Mouse (Mus musculus) lung, embryonic 15.5 days (tissue): ENCODE measurements around the gene Cops7b. TPM values are rescaled to one million over a fixed set of nuclear protein-coding genes. Genes with fewer than 3 reads are reported as not detected.
"Not testable (repeated sequence)": the region's sequence is repeated elsewhere in the genome, so short reads cannot be mapped to it uniquely, and the experiment has no call there.

ENCODE experiments used
- ATAC-seq: fragments of 200-750 bp; cut with Nextera tagmentation; 2 replicates; pipeline ENCODE4 v1.8.0; 2017; ENCODE audit warnings: moderate number of reproducible peaks, borderline replicate concordance; ENCODE audit not compliant: low FRiP score, low TSS enrichment; ENCODE audit errors: extremely low read depth
- H3K27ac ChIP-seq: fragments of 300-500 bp; sonication (generic); 2 replicates; pipeline ENCODE4 v1.5.1; 2015; ENCODE audit warnings: moderate library complexity, mild to moderate bottlenecking, inconsistent platforms
- H3K27me3 ChIP-seq: fragments of 300-500 bp; sonication (generic); 2 replicates; pipeline ENCODE4 v1.6.1; 2015; ENCODE audit warnings: inconsistent platforms
- H3K36me3 ChIP-seq: fragments of 300-500 bp; sonication (generic); 2 replicates; pipeline ENCODE4 v1.6.1; 2015; ENCODE audit warnings: inconsistent platforms
- H3K4me1 ChIP-seq: fragments of 300-500 bp; sonication (generic); 2 replicates; pipeline ENCODE4 v1.6.1; 2015; ENCODE audit warnings: inconsistent platforms
- H3K4me2 ChIP-seq: fragments of 300-500 bp; sonication (generic); 2 replicates; pipeline ENCODE4 v1.6.1; 2015; ENCODE audit warnings: inconsistent platforms, mild to moderate bottlenecking, moderate library complexity
- H3K4me3 ChIP-seq: fragments of 300-500 bp; sonication (generic); 2 replicates; pipeline ENCODE4 v1.5.1; 2015; ENCODE audit warnings: mild to moderate bottlenecking, inconsistent platforms
- H3K9ac ChIP-seq: fragments of 300-500 bp; sonication (generic); 2 replicates; pipeline ENCODE4 v1.6.1; 2015; ENCODE audit warnings: inconsistent platforms
- H3K9me3 ChIP-seq: fragments of 300-500 bp; sonication (generic); 2 replicates; pipeline ENCODE4 v1.6.1; 2016; ENCODE audit warnings: inconsistent platforms
- WGBS: fragments of 180-500 bp; shearing (Covaris S2); methylation state at CpG from one replicate; pipeline ENCODE4 v1.1.7; 2015; 5-methylcytosine and 5-hydroxymethylcytosine counted together
- polyA plus RNA-seq: library from polyadenylated mRNA; unstranded; fragments of >200 nt; fragmentation: Nextera tagmentation; extraction: Ambion mirVana; gene quantifications from 2 replicates; pipeline ENCODE4 v1.2.1, GENCODE M21; 2015

Gene Cops7b
- 36.0 and 37.8 TPM in 2 replicates for polyA plus RNA-seq

DNA sequence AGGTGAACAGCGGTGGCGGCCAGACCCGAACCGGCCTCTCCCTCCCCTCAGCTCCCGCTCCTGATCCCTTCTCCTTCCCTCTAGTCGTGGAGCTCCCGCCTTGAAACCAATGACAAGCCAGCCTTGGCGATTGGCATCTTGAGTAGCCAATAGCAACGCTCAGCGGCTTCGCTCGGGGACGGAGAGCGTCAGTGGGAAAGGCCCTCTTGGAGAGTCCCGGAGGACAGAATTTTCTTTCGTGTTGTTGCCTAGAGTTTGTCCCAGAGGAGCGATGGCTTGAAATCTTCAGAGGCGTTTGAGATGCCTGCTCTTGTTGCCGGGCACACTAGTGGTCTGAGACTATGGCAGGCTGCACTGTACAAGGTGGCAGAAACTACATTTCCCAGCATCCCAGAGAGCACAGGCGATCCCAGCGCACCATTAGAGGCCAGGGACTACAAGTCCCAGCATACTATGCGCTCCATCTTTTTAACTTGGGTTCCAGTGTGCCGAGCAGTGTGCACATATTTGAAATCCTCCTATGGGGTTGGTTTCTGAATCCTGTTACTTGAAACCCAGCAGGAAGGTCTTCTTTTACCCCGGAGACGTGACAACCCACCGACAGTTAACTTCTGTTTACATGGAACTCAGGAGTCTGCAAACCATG, at the start of gene Cops7b, which contains the start of gene Pde6d:
TSS of gene Cops7b (plus strand) at position 454 of the 646 bp plus-strand sequence.
TSS of gene Pde6d (minus strand) at position 179 of the 646 bp plus-strand sequence.
- H3K4me1 ChIP-seq = peaks cover 19% of the 10 kb centered on the region
- no peaks in the 10 kb centered on the region for H3K27me3 ChIP-seq
- no peaks in the 10 kb centered on the region for H3K36me3 ChIP-seq
- peak within 1 kb of the TSS; percentile 81 for H3K4me2 ChIP-seq
- H3K9ac ChIP-seq = peak within 1 kb of the TSS; percentile 91
- ATAC-seq = peak; percentile 97
- H3K9me3 ChIP-seq = no peaks in the 10 kb centered on the region
- peak within 1 kb of the TSS; percentile 65 for H3K27ac ChIP-seq
- peak within 1 kb of the TSS; percentile 86 for H3K4me3 ChIP-seq
- under 1% methylated on average over 26 of the region's 26 CpGs for WGBS

DNA sequence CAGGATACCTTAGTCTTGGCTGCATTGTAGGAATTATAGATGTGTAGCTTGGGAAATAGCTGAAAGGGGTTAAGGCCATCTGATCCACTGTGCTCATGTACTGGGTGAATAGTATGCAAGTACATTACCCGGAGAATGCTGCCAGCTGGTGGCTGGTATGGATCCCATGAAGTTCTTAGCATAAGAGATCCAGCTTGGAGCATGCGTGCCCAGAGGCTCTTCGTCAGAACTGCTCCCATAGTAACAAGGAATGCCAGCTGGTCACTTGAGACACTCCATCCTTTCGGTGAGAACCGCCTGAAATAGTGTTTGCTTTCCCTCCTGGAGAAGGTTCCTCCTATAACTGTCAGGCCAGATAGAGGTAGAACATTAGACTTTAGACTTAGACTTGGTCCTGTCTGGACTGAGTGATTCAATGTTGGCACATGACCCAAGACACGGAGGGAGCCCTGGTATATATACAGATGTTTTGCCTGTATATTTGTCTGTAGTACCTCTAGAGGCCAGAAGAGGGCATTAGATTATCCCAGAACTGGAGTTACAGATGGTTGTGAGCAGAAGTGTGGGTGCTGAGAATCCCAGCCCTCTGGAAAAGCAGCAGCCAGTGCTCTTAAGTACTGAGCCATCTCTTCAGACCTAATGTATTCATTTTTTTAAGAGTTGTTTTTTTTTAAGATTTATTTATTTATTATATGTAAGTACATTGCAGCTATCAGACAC, 49.1 kb upstream of the Cops7b start:
- ATAC-seq = no peak
- H3K27ac ChIP-seq = peak overlapping the region; percentile 21; the same call in 1 of the 2 replicates
- 69% methylated on average over 6 of the region's 6 CpGs for WGBS

DNA sequence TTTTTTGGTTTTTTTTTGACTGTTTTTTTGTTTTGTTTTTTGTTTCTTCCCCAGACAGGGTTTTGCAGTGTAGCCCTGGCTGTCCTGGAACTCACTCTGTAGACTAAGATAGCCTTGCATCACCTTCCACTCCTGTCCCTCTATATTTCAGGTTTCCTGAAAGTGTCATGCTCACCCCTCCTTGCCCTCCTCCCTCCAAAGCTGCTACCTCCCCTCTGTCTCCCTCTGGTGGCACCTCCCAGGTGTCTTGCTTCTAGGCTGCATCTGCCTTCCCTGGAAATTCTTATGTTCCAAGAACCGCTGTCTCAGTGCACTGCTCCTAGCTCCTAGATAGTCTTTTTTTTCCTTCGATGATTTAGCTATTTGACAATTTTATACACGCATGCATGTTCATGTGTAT, 44.3 kb upstream of the Cops7b start:
- no peak overlapping the region for H3K9ac ChIP-seq
- H3K27me3 ChIP-seq = no peaks in the 10 kb centered on the region
- ATAC-seq = no peak
- no peak overlapping the region for H3K4me3 ChIP-seq
- no peak overlapping the region for H3K4me2 ChIP-seq
- peaks cover 17% of the 10 kb centered on the region; the same call in 1 of the 2 replicates for H3K36me3 ChIP-seq
- H3K27ac ChIP-seq = no peak overlapping the region
- H3K4me1 ChIP-seq = no peaks in the 10 kb centered on the region
- WGBS = 62% methylated on average over 3 of the region's 3 CpGs
- no peaks in the 10 kb centered on the region for H3K9me3 ChIP-seq

More for the DNA sequence above, 49.1 kb upstream of the Cops7b start:
- Histone ChIP-seq H3K27me3 (no peaks in the 10 kb centered on the region), H3K36me3 (peaks cover 26% of the 10 kb centered on the region), H3K4me3 (no peak overlapping the region), H3K9ac (no peak overlapping the region), H3K4me2 (no peak overlapping the region), H3K9me3 (no peaks in the 10 kb centered on the region), H3K4me1 (peaks cover 33% of the 10 kb centered on the region)

DNA sequence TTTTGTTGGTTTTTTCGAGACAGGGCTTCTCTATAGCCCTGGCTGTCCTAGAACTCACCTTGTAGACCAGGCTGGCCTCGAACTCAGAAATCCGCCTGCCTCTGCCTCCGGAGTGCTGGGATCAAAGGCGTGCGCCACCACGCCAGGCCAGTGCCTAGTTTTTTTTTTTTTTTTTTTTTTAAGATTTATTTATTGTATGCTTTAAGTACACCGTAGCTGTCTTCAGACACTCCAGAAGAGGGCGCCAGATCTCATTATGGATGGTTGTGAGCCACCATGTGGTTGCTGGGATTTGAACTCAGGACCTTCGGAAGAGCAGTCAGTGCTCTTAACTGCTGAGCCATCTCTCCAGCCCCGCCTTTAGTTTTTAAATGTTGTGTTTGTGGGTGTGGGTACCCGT, 43.1 kb upstream of the Cops7b start:
- H3K4me1 ChIP-seq, H3K4me3 ChIP-seq, ATAC-seq, H3K27ac ChIP-seq, H3K9me3 ChIP-seq, H3K9ac ChIP-seq, H3K27me3 ChIP-seq, H3K4me2 ChIP-seq: not testable (repeated sequence)
- 83% methylated on average over 12 of the region's 12 CpGs for WGBS
- peaks cover 28% of the 10 kb centered on the region; the same call in 1 of the 2 replicates for H3K36me3 ChIP-seq

DNA sequence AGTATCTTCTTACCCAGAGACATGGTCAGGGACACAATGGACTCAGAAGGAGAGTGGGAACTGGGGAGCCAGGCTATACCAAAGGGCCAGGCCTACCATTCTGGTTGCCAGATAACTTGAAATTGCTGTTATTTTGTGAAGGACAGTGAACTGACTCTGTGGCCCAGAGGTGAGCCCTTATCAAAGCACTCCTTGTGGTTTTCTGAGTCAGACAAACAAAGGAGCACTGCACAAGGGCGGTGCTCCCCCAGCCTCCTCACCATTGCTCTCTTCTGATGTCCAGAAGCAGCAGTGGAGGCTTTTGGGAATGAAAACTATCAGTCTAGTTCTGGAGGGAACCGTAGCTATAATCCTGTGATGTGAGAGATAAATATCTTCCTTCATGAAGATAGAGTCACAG, 40.1 kb upstream of the Cops7b start:
- H3K9ac ChIP-seq = no peak overlapping the region
- no peak overlapping the region for H3K27ac ChIP-seq
- ATAC-seq = no peak
- H3K27me3 ChIP-seq = no peaks in the 10 kb centered on the region
- H3K4me1 ChIP-seq = no peaks in the 10 kb centered on the region
- H3K4me2 ChIP-seq = no peak overlapping the region
- no peaks in the 10 kb centered on the region for H3K9me3 ChIP-seq
- WGBS = 85% methylated on average over 2 of the region's 2 CpGs
- peaks cover 40% of the 10 kb centered on the region for H3K36me3 ChIP-seq
- no peak overlapping the region for H3K4me3 ChIP-seq

GRCm38 (mm10) chr1:86546797-86547196, 35.9 kb upstream of the Cops7b start:
- no peak for ATAC-seq
- Histone ChIP-seq H3K27me3 (no peaks in the 10 kb centered on the region), H3K4me2 (no peak overlapping the region), H3K36me3 (peaks cover 42% of the 10 kb centered on the region), H3K4me3 (no peak overlapping the region), H3K4me1 (no peaks in the 10 kb centered on the region), H3K9me3 (no peaks in the 10 kb centered on the region), H3K27ac (no peak overlapping the region), H3K9ac (no peak overlapping the region)
- WGBS = 60% methylated on average over 3 of the region's 3 CpGs

- 64% methylated on average over 4 of the region's 4 CpGs for WGBS
Observed at GRCm38 (mm10) chr1:86551299-86551698, 31.4 kb upstream of the Cops7b start.

GRCm38 (mm10) chr1:86551877-86552276, 30.8 kb upstream of the Cops7b start:
- H3K27ac ChIP-seq = no peak overlapping the region
- H3K4me2 ChIP-seq = no peak overlapping the region
- 0 out of 2 replicates have a peak, but pooled peaks cover 4% of the 10 kb centered on the region for H3K36me3 ChIP-seq
- no peaks in the 10 kb centered on the region for H3K9me3 ChIP-seq
- ATAC-seq = no peak
- H3K4me3 ChIP-seq = no peak overlapping the region
- WGBS = 40% methylated on average over 2 of the region's 2 CpGs
- H3K27me3 ChIP-seq = no peaks in the 10 kb centered on the region
- no peaks in the 10 kb centered on the region for H3K4me1 ChIP-seq
- no peak overlapping the region for H3K9ac ChIP-seq

More at GRCm38 (mm10) chr1:86551299-86551698, 31.4 kb upstream of the Cops7b start:
- peaks cover 4% of the 10 kb centered on the region; the same call in 1 of the 2 replicates for H3K36me3 ChIP-seq
- no peaks in the 10 kb centered on the region for H3K9me3 ChIP-seq
- H3K27ac ChIP-seq = no peak overlapping the region
- H3K4me3 ChIP-seq = no peak overlapping the region
- ATAC-seq = no peak
- H3K27me3 ChIP-seq = no peaks in the 10 kb centered on the region
- no peak overlapping the region for H3K4me2 ChIP-seq
- H3K9ac ChIP-seq = no peak overlapping the region
- H3K4me1 ChIP-seq = no peaks in the 10 kb centered on the region

DNA sequence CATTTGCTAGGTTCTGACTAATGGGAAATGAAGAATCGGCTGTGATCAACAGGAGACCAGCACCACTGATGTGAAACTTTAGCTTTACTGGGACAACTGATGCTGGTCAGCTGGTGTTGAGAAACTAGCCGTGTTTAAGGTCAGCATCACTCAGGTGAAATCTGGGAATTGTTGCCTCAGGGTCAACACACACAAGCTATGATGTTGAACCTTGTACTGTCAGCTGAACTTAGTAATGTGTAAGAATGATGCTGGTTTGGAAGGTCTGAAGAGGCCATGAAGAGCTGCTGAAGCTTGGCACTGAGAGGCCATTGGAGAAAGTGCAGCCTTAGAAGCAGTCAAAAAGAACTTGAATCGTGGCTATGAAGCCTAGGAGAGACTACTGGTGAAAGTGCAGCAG, 27.0 kb upstream of the Cops7b start:
- 77% methylated on average over 3 of the region's 3 CpGs for WGBS
- Histone ChIP-seq H3K36me3 (0 out of 2 replicates have a peak, but pooled peaks cover 4% of the 10 kb centered on the region), H3K4me3 (no peak overlapping the region), H3K4me1 (no peaks in the 10 kb centered on the region), H3K27me3 (no peaks in the 10 kb centered on the region), H3K9ac (no peak overlapping the region), H3K4me2 (no peak overlapping the region), H3K9me3 (no peaks in the 10 kb centered on the region), H3K27ac (no peak overlapping the region)
- no peak for ATAC-seq

DNA sequence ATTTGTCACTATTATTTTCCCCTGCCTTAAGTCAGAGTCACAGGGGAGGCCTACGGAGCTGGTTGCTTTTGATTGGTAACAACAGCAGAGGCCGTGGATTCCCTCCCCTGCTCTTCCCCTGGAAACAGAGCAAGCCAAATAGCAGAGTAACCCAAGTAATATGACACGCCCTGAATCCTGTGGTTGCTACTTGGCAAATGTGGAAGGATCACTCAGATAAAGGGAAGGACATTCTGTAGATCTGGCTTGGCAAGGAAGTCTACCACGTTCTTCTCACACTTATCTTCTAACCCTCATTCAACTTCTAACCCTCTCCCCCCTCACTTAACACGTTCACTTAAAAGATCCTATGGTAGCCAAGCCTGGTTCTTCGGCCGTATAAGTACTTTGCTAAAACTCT, 24.8 kb upstream of the Cops7b start:
- Histone ChIP-seq H3K36me3 (peaks cover 12% of the 10 kb centered on the region), H3K27ac (no peak overlapping the region), H3K9me3 (no peaks in the 10 kb centered on the region), H3K4me2 (no peak overlapping the region), H3K4me1 (no peaks in the 10 kb centered on the region), H3K27me3 (no peaks in the 10 kb centered on the region), H3K4me3 (no peak overlapping the region), H3K9ac (no peak overlapping the region)
- no peak for ATAC-seq
- 57% methylated on average over 7 of the region's 7 CpGs for WGBS

DNA sequence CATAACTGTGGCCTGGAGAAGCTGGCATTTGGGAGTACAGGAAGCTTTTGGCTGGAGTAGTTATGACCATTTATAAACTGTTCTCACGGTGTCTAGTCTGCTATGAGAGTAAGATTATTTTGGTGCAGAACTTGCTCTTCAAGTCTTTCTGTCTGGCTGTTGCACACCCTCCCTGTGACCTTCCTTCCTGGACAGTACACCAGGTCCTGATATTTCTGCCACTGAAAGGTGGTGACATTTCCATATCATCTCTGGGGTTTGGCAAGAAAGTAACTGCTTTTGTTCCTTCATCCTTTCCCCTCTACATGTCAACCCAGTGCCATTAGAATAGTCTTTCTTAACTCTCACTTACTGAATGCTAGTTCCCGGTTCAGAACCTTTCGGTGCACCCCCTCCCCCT, 23.5 kb upstream of the Cops7b start:
- H3K4me1 ChIP-seq = no peaks in the 10 kb centered on the region
- no peak for ATAC-seq
- no peaks in the 10 kb centered on the region for H3K9me3 ChIP-seq
- H3K27ac ChIP-seq = no peak overlapping the region
- peaks cover 17% of the 10 kb centered on the region for H3K36me3 ChIP-seq
- WGBS = 90% methylated on average over 3 of the region's 3 CpGs
- no peak overlapping the region for H3K4me2 ChIP-seq
- no peak overlapping the region for H3K4me3 ChIP-seq
- no peak overlapping the region for H3K9ac ChIP-seq
- H3K27me3 ChIP-seq = no peaks in the 10 kb centered on the region

- Histone ChIP-seq H3K36me3 (peaks cover 15% of the 10 kb centered on the region), H3K9me3 (no peaks in the 10 kb centered on the region), H3K27ac (no peak overlapping the region), H3K27me3 (no peaks in the 10 kb centered on the region), H3K9ac (no peak overlapping the region), H3K4me1 (no peaks in the 10 kb centered on the region), H3K4me3 (no peak overlapping the region), H3K4me2 (no peak overlapping the region)
- no peak for ATAC-seq
- 73% methylated on average over 2 of the region's 2 CpGs for WGBS
Observed at GRCm38 (mm10) chr1:86562663-86563062, 20.0 kb upstream of the Cops7b start.
